Mouse (Mus musculus): ENCODE measurements around the gene Dvl3.

- TF ChIP-seq POLR2A (IDR thresholded peaks at IDR 0.05; ENCODE audit: extremely low read depth, insufficient read depth, low read length) (no peak), CTCF (IDR thresholded peaks at IDR 0.05; ENCODE audit: extremely low read depth, insufficient read depth, low read length) (no peak)
Measured at GRCm38 (mm10) chr16:20471686-20472085, 45.1 kb upstream of the Dvl3 start.
